14 mouse cellular contexts compared by ENCODE assay signal in genomic region chr1:78821733-78822430, GRCm38 (mm10). TPM values are rescaled to one million over a fixed set of nuclear protein-coding genes. Genes with fewer than 3 reads are reported as not detected.
DNase-seq lines count a peak whose midpoint lies in the region; ATAC-seq and TF ChIP-seq lines count a peak whose summit lies in the region.
"Had no signal": no experiment of that assay in that cellular context is flagged by ENCODE, and none has a peak within 500 bp of the region (broad histone marks: within the 10 kb centered on the region; RNA-seq: fewer than 3 reads in every experiment).

No protein-coding gene starts in this region.

- H3K27me3 ChIP-seq in forebrain, embryonic 10.5 days (ENCODE audit: poor library complexity, severe bottlenecking): no peaks in the 10 kb centered on the region
- no peaks in the 10 kb centered on the region for H3K27me3 ChIP-seq in forebrain, embryonic 12.5 days
- H3K27me3 ChIP-seq in embryonic facial prominence, embryonic 12.5 days: no peaks in the 10 kb centered on the region
- H3K27me3 ChIP-seq in testis, adult 2 months (ENCODE audit: control insufficient read depth, insufficient read depth, low read length): no peaks in the 10 kb centered on the region
- H3K27me3 ChIP-seq: forebrain, embryonic 13.5 days; megakaryocyte, embryonic 14.5 days; Patski; stomach, embryonic 15.5 days had no signal

- no peak overlapping the region for H3K4me3 ChIP-seq in forebrain, embryonic 10.5 days
- H3K4me3 ChIP-seq in forebrain, embryonic 12.5 days (replicated peaks): no peak overlapping the region
- no peak overlapping the region for H3K4me3 ChIP-seq in lung, adult 2 months (replicated peaks; ENCODE audit: extremely low read depth, low read depth, low read length)
- no peak overlapping the region for H3K4me3 ChIP-seq in embryonic facial prominence, embryonic 12.5 days
- H3K4me3 ChIP-seq in testis, adult 2 months (ENCODE audit: control insufficient read depth, low read depth, low read length): no peak overlapping the region
- H3K4me3 ChIP-seq: forebrain, embryonic 13.5 days; limb, embryonic 12.5 days; megakaryocyte, embryonic 14.5 days; stomach, embryonic 15.5 days had no signal

- H3K4me2 ChIP-seq in forebrain, embryonic 12.5 days: no peak overlapping the region
- H3K4me2 ChIP-seq in embryonic facial prominence, embryonic 12.5 days (replicated peaks): no peak overlapping the region
- H3K4me2 ChIP-seq: forebrain, embryonic 13.5 days; limb, embryonic 12.5 days; stomach, embryonic 15.5 days had no signal

- H3K9ac ChIP-seq in forebrain, embryonic 12.5 days: no peak overlapping the region
- H3K9ac ChIP-seq in embryonic facial prominence, embryonic 12.5 days: no peak overlapping the region
- H3K9ac ChIP-seq: forebrain, embryonic 13.5 days; limb, embryonic 12.5 days; stomach, embryonic 15.5 days had no signal

- TF ChIP-seq POLR2A in lung, adult 2 months (IDR thresholded peaks at IDR 0.05; ENCODE audit: borderline replicate concordance, extremely low read depth, low read depth, low read length): no peak
- TF ChIP-seq POLR2A in testis, adult 2 months (IDR thresholded peaks at IDR 0.05; ENCODE audit: control insufficient read depth, low read depth, low read length): no peak

- H3K36me3 ChIP-seq in forebrain, embryonic 10.5 days (replicated peaks): no peaks in the 10 kb centered on the region
- no peaks in the 10 kb centered on the region for H3K36me3 ChIP-seq in forebrain, embryonic 12.5 days (replicated peaks)
- no peaks in the 10 kb centered on the region for H3K36me3 ChIP-seq in embryonic facial prominence, embryonic 12.5 days
- H3K36me3 ChIP-seq in testis, adult 2 months (ENCODE audit: control insufficient read depth, insufficient read depth, low read length): no peaks in the 10 kb centered on the region
- H3K36me3 ChIP-seq: limb, embryonic 12.5 days; stomach, embryonic 15.5 days had no signal

- no peak for ATAC-seq in forebrain, embryonic 12.5 days (ENCODE audit: low FRiP score)
- no peak for ATAC-seq in embryonic facial prominence, embryonic 12.5 days (ENCODE audit: insufficient number of reproducible peaks, insufficient read depth, low FRiP score, low TSS enrichment)
- ATAC-seq: forebrain, embryonic 13.5 days; Patski had no signal

- H3K4me1 ChIP-seq in forebrain, embryonic 10.5 days: peaks cover 28% of the 10 kb centered on the region
- H3K4me1 ChIP-seq in forebrain, embryonic 12.5 days: no peaks in the 10 kb centered on the region
- 0 out of 2 replicates have a peak, but pooled peaks cover 2% of the 10 kb centered on the region for H3K4me1 ChIP-seq in lung, adult 2 months (ENCODE audit: control insufficient read depth, insufficient read depth, low read length)
- peaks cover 39% of the 10 kb centered on the region for H3K4me1 ChIP-seq in embryonic facial prominence, embryonic 12.5 days
- H3K4me1 ChIP-seq in testis, adult 2 months (ENCODE audit: control insufficient read depth, insufficient read depth, low read length): peaks cover 6% of the 10 kb centered on the region
- H3K4me1 ChIP-seq: megakaryocyte, embryonic 14.5 days had no signal

- no peak for DNase-seq in forebrain, embryonic 10.5 days (ENCODE audit: extremely low spot score, low spot score)
- peak; percentile 32 for DNase-seq in lung, postnatal 36 days
- DNase-seq in lung, adult 2 months: no peak
- DNase-seq in B cell, adult 2 months: no peak
- no peak for DNase-seq in layer of hippocampus, postnatal 25 days (ENCODE audit: extremely low spot score in 1 of 2, low spot score in 1 of 2)
- DNase-seq: cerebellum, adult 8-10 months had no signal

- H3K9me3 ChIP-seq in forebrain, embryonic 10.5 days: no peaks in the 10 kb centered on the region
- no peaks in the 10 kb centered on the region for H3K9me3 ChIP-seq in forebrain, embryonic 12.5 days
- no peaks in the 10 kb centered on the region for H3K9me3 ChIP-seq in embryonic facial prominence, embryonic 12.5 days
- H3K9me3 ChIP-seq: forebrain, embryonic 13.5 days; limb, embryonic 12.5 days; stomach, embryonic 15.5 days had no signal

- peak overlapping the region; percentile 22; the same call in 1 of the 2 replicates for H3K27ac ChIP-seq in forebrain, embryonic 10.5 days
- no peak overlapping the region for H3K27ac ChIP-seq in forebrain, embryonic 12.5 days
- H3K27ac ChIP-seq in embryonic facial prominence, embryonic 12.5 days: peak overlapping the region; percentile 73
- peak overlapping the region; percentile 71 for H3K27ac ChIP-seq in testis, adult 2 months (ENCODE audit: control insufficient read depth, insufficient read depth, low read depth, low read length)
- H3K27ac ChIP-seq: forebrain, embryonic 13.5 days; limb, embryonic 12.5 days had no signal

- TF ChIP-seq CTCF in lung, adult 2 months (IDR thresholded peaks at IDR 0.05; ENCODE audit: insufficient read depth, low read length): no peak
- TF ChIP-seq CTCF in testis, adult 2 months (IDR thresholded peaks at IDR 0.05; ENCODE audit: control insufficient read depth, insufficient read depth, insufficient replicate concordance, low read depth, low read length): no peak

- 90% methylated on average over 15 of the region's 15 CpGs for WGBS in forebrain, embryonic 10.5 days
- WGBS in forebrain, embryonic 12.5 days: 89% methylated on average over 15 of the region's 15 CpGs
- WGBS in lung, adult 2 months: 82% methylated on average over 15 of the region's 15 CpGs
- WGBS in embryonic facial prominence, embryonic 12.5 days: 84% methylated on average over 15 of the region's 15 CpGs

RNA-seq across cellular contexts. Expression of gene Kcne4, which starts 5.3 kb away (rescaled TPM):
- polyA plus RNA-seq in forebrain, embryonic 10.5 days (2016; fragmentation: Nextera tagmentation; extraction: Ambion mirVana): 0.09 and 0.32 TPM in 2 replicates
- 1.0 and 1.2 TPM in 2 replicates for polyA plus RNA-seq in forebrain, embryonic 12.5 days (2016; fragmentation: Nextera tagmentation; extraction: Ambion mirVana)
- 1.7 and 1.8 TPM in 2 replicates for polyA plus RNA-seq in lung, adult 2 months (2012; rRNA removed)
- 4.3 and 4.4 TPM in 2 replicates for polyA plus RNA-seq in embryonic facial prominence, embryonic 12.5 days (2016; fragmentation: Nextera tagmentation; extraction: Ambion mirVana)
- polyA plus RNA-seq in testis, adult 2 months (2012; rRNA removed): 0.96 and 1.1 TPM in 2 replicates
- total RNA-seq in layer of hippocampus, postnatal 25 days (2021): under 1 TPM; 0.62 to 0.73 TPM
